Mouse (Mus musculus): Measurements from ENCODE around the gene Rps9. TPM values are rescaled to one million over a fixed set of nuclear protein-coding genes. Genes with fewer than 3 reads are reported as not detected.

The Rps9 gene
- 857 and 868 TPM in 2 replicates for polyA plus RNA-seq (2014; fragmentation: Nextera tagmentation; extraction: Ambion mirVana)

- peak within 1 kb of the TSS; percentile 80 for H3K9ac ChIP-seq (replicated peaks; ENCODE audit: low read length)
- peak within 1 kb of the TSS; percentile 84 for H3K4me3 ChIP-seq (replicated peaks; ENCODE audit: low read depth, low read length)
- DNase-seq (peak; percentile 99), ATAC-seq (ENCODE audit: low FRiP score, low TSS enrichment) (peak; percentile 95)
- H3K36me3 ChIP-seq (ENCODE audit: control insufficient read depth, insufficient read depth, low read length), result peaks cover 54% of the 10 kb centered on the region
- no peaks in the 10 kb centered on the region for H3K9me3 ChIP-seq (ENCODE audit: control insufficient read depth, low read length)
- WGBS, result 2% methylated on average over 42 of the region's 42 CpGs
- H3K27ac ChIP-seq (replicated peaks; ENCODE audit: low read depth, low read length), result peak within 1 kb of the TSS; percentile 95
- H3K27me3 ChIP-seq (ENCODE audit: control insufficient read depth, insufficient read depth, low read length), result no peaks in the 10 kb centered on the region
- peak within 1 kb of the TSS; percentile 95 for H3K4me2 ChIP-seq (ENCODE audit: low read length)
- peaks cover 13% of the 10 kb centered on the region for H3K4me1 ChIP-seq (ENCODE audit: control insufficient read depth, insufficient read depth, low read length)
Measured at GRCm38 (mm10) chr7:3703879-3704441, at the start of gene Rps9. Gene Rps9 (plus strand): TSS chr7:3703993.

- no peaks in the 10 kb centered on the region for H3K9me3 ChIP-seq (ENCODE audit: control insufficient read depth, low read length)
- ATAC-seq (ENCODE audit: low FRiP score, low TSS enrichment) (no peak), DNase-seq (no peak)
- no peak overlapping the region for H3K27ac ChIP-seq (replicated peaks; ENCODE audit: low read depth, low read length)
- H3K4me2 ChIP-seq (ENCODE audit: low read length), result no peak overlapping the region
- WGBS, result 88% methylated on average over 4 of the region's 4 CpGs
- no peak overlapping the region for H3K4me3 ChIP-seq (replicated peaks; ENCODE audit: low read depth, low read length)
- H3K27me3 ChIP-seq (ENCODE audit: control insufficient read depth, insufficient read depth, low read length), result no peaks in the 10 kb centered on the region
- H3K4me1 ChIP-seq (ENCODE audit: control insufficient read depth, insufficient read depth, low read length), result no peaks in the 10 kb centered on the region
- H3K36me3 ChIP-seq (ENCODE audit: control insufficient read depth, insufficient read depth, low read length), result peaks cover 97% of the 10 kb centered on the region
- H3K9ac ChIP-seq (replicated peaks; ENCODE audit: low read length), result no peak overlapping the region
Measured at GRCm38 (mm10) chr7:3656966-3657365, 46.8 kb upstream of the Rps9 start.

GRCm38 (mm10) chr7:3658578-3658977 is 45.2 kb upstream of the Rps9 start:
- Histone ChIP-seq H3K4me1 (ENCODE audit: control insufficient read depth, insufficient read depth, low read length) (no peaks in the 10 kb centered on the region), H3K4me3 (replicated peaks; ENCODE audit: low read depth, low read length) (no peak overlapping the region), H3K9me3 (ENCODE audit: control insufficient read depth, low read length) (no peaks in the 10 kb centered on the region), H3K36me3 (ENCODE audit: control insufficient read depth, insufficient read depth, low read length) (peaks cover 96% of the 10 kb centered on the region), H3K27ac (replicated peaks; ENCODE audit: low read depth, low read length) (no peak overlapping the region), H3K27me3 (ENCODE audit: control insufficient read depth, insufficient read depth, low read length) (no peaks in the 10 kb centered on the region), H3K9ac (replicated peaks; ENCODE audit: low read length) (no peak overlapping the region), H3K4me2 (ENCODE audit: low read length) (no peak overlapping the region)
- DNase-seq (no peak), ATAC-seq (ENCODE audit: low FRiP score, low TSS enrichment) (no peak)
- WGBS, result 96% methylated on average over 14 of the region's 14 CpGs

GRCm38 (mm10) chr7:3664524-3665214 is 39.1 kb upstream of the Rps9 start:
- no peak for DNase-seq

GRCm38 (mm10) chr7:3665215-3666114 is 38.3 kb upstream of the Rps9 start, which contains the start of gene Leng1:
Gene Leng1 (minus strand): TSS chr7:3665840.
- H3K9me3 ChIP-seq (ENCODE audit: control insufficient read depth, low read length), result no peaks in the 10 kb centered on the region

More at GRCm38 (mm10) chr7:3664524-3665214, 39.1 kb upstream of the Rps9 start:
- Histone ChIP-seq H3K4me3 (replicated peaks; ENCODE audit: low read depth, low read length) (peak overlapping the region; percentile 52), H3K27me3 (ENCODE audit: control insufficient read depth, insufficient read depth, low read length) (no peaks in the 10 kb centered on the region), H3K9ac (replicated peaks; ENCODE audit: low read length) (peak overlapping the region; percentile 51), H3K4me2 (ENCODE audit: low read length) (peak overlapping the region; percentile 76), H3K27ac (replicated peaks; ENCODE audit: low read depth, low read length) (peak overlapping the region; percentile 69), H3K36me3 (ENCODE audit: control insufficient read depth, insufficient read depth, low read length) (peaks cover 35% of the 10 kb centered on the region), H3K4me1 (ENCODE audit: control insufficient read depth, insufficient read depth, low read length) (peaks cover 7% of the 10 kb centered on the region; the same call in 1 of the 2 replicates), H3K9me3 (ENCODE audit: control insufficient read depth, low read length) (no peaks in the 10 kb centered on the region)
- WGBS, result 28% methylated on average over 15 of the region's 15 CpGs
- peak; percentile 16; the same call in 1 of the 2 replicates for ATAC-seq (ENCODE audit: low FRiP score, low TSS enrichment)

GRCm38 (mm10) chr7:3666921-3667391 is 36.8 kb upstream of the Rps9 start:
- 18% methylated on average over 14 of the region's 14 CpGs for WGBS
- ATAC-seq (ENCODE audit: low FRiP score, low TSS enrichment) (no peak), DNase-seq (no peak)
- no peak overlapping the region for H3K4me3 ChIP-seq (replicated peaks; ENCODE audit: low read depth, low read length)
- no peak overlapping the region for H3K4me2 ChIP-seq (ENCODE audit: low read length)
- no peaks in the 10 kb centered on the region for H3K27me3 ChIP-seq (ENCODE audit: control insufficient read depth, insufficient read depth, low read length)
- H3K9me3 ChIP-seq (ENCODE audit: control insufficient read depth, low read length), result no peaks in the 10 kb centered on the region
- peaks cover 15% of the 10 kb centered on the region for H3K36me3 ChIP-seq (ENCODE audit: control insufficient read depth, insufficient read depth, low read length)
- no peak overlapping the region for H3K9ac ChIP-seq (replicated peaks; ENCODE audit: low read length)
- H3K4me1 ChIP-seq (ENCODE audit: control insufficient read depth, insufficient read depth, low read length), result peaks cover 7% of the 10 kb centered on the region; the same call in 1 of the 2 replicates
- H3K27ac ChIP-seq (replicated peaks; ENCODE audit: low read depth, low read length), result no peak overlapping the region

More at GRCm38 (mm10) chr7:3665215-3666114, 38.3 kb upstream of the Rps9 start, which contains the start of gene Leng1:
- Histone ChIP-seq H3K4me3 (replicated peaks; ENCODE audit: low read depth, low read length) (peak within 1 kb of the TSS; percentile 52), H3K4me2 (ENCODE audit: low read length) (peak within 1 kb of the TSS; percentile 76), H3K36me3 (ENCODE audit: control insufficient read depth, insufficient read depth, low read length) (peaks cover 27% of the 10 kb centered on the region), H3K4me1 (ENCODE audit: control insufficient read depth, insufficient read depth, low read length) (peaks cover 7% of the 10 kb centered on the region; the same call in 1 of the 2 replicates), H3K27ac (replicated peaks; ENCODE audit: low read depth, low read length) (peak within 1 kb of the TSS; percentile 69), H3K9ac (replicated peaks; ENCODE audit: low read length) (peak within 1 kb of the TSS; percentile 51), H3K27me3 (ENCODE audit: control insufficient read depth, insufficient read depth, low read length) (no peaks in the 10 kb centered on the region)
- DNase-seq, result peak; percentile 97
- ATAC-seq (ENCODE audit: low FRiP score, low TSS enrichment), result peak; percentile 99
- WGBS, result 4% methylated on average over 45 of the region's 45 CpGs

- Histone ChIP-seq H3K27me3 (ENCODE audit: control insufficient read depth, insufficient read depth, low read length) (no peaks in the 10 kb centered on the region), H3K9me3 (ENCODE audit: control insufficient read depth, low read length) (no peaks in the 10 kb centered on the region), H3K4me3 (replicated peaks; ENCODE audit: low read depth, low read length) (no peak overlapping the region), H3K27ac (replicated peaks; ENCODE audit: low read depth, low read length) (no peak overlapping the region), H3K4me1 (ENCODE audit: control insufficient read depth, insufficient read depth, low read length) (no peaks in the 10 kb centered on the region), H3K4me2 (ENCODE audit: low read length) (no peak overlapping the region), H3K9ac (replicated peaks; ENCODE audit: low read length) (no peak overlapping the region), H3K36me3 (ENCODE audit: control insufficient read depth, insufficient read depth, low read length) (0 out of 2 replicates have a peak, but pooled peaks cover 5% of the 10 kb centered on the region)
- ATAC-seq (ENCODE audit: low FRiP score, low TSS enrichment) (peak; percentile 85; the same call in 1 of the 2 replicates), DNase-seq (peak; percentile 93)
- WGBS, result 67% methylated on average over 10 of the region's 10 CpGs
Measured at GRCm38 (mm10) chr7:3674507-3675227, 29.1 kb upstream of the Rps9 start.

- Histone ChIP-seq H3K9ac (replicated peaks; ENCODE audit: low read length) (no peak overlapping the region), H3K27ac (replicated peaks; ENCODE audit: low read depth, low read length) (no peak overlapping the region), H3K4me3 (replicated peaks; ENCODE audit: low read depth, low read length) (no peak overlapping the region), H3K4me1 (ENCODE audit: control insufficient read depth, insufficient read depth, low read length) (no peaks in the 10 kb centered on the region), H3K36me3 (ENCODE audit: control insufficient read depth, insufficient read depth, low read length) (0 out of 2 replicates have a peak, but pooled peaks cover 5% of the 10 kb centered on the region), H3K4me2 (ENCODE audit: low read length) (no peak overlapping the region), H3K9me3 (ENCODE audit: control insufficient read depth, low read length) (no peaks in the 10 kb centered on the region), H3K27me3 (ENCODE audit: control insufficient read depth, insufficient read depth, low read length) (no peaks in the 10 kb centered on the region)
- ATAC-seq (ENCODE audit: low FRiP score, low TSS enrichment), result no peak
- no peak for DNase-seq
- 82% methylated on average over 3 of the region's 3 CpGs for WGBS
Measured at GRCm38 (mm10) chr7:3675228-3675548, 28.6 kb upstream of the Rps9 start.

Measured in midbrain, embryonic 14.5 days (tissue).